Mouse (Mus musculus) bone marrow, adult 2 months (tissue): ENCODE measurements around the gene Galntl5.

ENCODE experiments used
- CTCF ChIP-seq: fragments of 200-500 bp; IDR thresholded peaks from 2 replicates; pipeline ENCODE4 v1.5.1; 2011; ENCODE audit warnings: low read length, control low read depth; ENCODE audit not compliant: control insufficient read depth, insufficient read depth
- POLR2A ChIP-seq: fragments of 200-500 bp; IDR thresholded peaks from 2 replicates; pipeline ENCODE4 v1.6.1; 2011; ENCODE audit warnings: low read depth, mild to moderate bottlenecking, control low read depth, low read length, borderline replicate concordance; ENCODE audit not compliant: control insufficient read depth

DNA sequence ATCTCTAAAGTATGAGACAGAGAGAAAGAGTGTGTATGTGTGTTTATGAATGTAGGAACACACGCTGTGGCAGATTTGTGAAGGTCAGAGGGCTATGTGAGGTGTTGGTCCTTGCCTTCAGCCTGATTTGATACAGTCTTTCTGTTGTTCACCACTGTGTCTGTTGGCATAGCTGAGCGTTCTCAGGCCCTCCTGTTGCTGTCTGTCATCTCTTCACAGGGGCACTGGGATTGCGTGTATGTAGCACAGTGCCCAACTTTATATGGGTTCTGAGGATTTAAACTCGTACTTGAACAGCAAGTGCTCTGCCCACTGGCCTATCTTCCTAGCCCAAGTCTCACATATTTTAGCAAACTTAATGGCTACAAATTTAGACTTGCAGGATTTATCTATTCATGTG lies 2.3 kb downstream of the Galntl5 start:
- TF ChIP-seq CTCF = no peak
- TF ChIP-seq POLR2A = no peak
